Mouse (Mus musculus) natural killer cell, adult 2 months (primary cell): ENCODE data around the gene Naa38.
"Not testable (repeated sequence)": the region's sequence is repeated elsewhere in the genome, so short reads cannot be mapped to it uniquely, and the experiment has no call there.

ENCODE experiments used
- DNase-seq, 2 experiments: peaks; one replicate each; pipeline ENCODE4 v3.0.0; 2022; ENCODE audit warnings: low spot score in 2 of 2

The Naa38 gene

DNA sequence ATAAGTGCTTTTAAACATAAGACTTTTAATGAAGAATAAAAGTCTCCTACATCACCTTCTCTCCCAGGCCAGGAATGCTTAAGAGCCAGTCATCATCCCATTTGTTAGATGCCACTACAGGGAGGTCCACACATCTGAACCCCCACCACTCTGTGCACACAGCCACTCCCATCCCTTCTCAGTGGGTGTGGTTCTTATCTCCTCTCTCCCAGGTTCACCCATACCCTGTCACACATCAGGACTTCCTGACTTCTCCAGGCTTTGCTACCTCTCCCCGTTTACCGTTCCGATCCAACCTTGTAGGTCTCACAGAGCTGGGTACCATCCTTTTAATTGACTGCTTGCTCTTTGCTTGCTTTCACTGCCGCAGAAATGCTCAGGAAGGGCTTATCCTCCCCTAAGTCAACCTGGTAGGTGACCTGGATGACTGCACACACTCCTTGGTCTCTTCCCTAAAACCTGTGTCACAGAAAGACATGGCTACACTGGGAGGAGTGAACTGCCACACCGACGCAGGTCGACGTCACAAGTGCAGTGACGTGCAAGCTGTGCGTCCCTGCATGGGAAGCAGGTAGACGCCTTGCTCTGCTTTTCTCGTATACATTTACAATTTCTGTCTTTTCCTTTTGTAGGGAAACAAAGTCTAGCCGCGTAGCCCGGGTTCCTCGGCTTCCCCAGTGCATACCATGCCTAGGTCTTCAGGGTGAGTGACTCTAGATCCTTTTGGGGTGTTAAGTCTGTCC is 21.9 kb upstream of the Naa38 start:
- no peak for DNase-seq

DNA sequence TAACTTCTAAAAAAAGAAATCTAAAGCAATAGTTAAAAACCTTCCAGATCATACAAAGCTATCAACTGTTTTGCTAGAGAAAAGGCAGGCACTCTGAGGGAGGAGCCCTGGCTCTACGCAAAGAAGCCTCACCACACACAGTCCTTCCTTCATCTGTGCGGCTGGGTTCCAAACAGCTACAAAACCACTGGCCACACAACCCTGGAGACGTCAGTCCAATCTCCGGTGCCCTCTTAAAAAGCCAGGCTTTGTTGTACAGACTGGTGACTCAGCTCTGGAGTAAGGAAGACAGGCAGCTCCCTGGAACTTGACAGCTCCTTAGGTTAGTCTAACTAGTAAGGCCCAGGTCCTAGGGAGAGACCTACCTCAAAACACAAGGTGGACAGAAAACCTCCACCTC is 19.6 kb upstream of the Naa38 start:
- no peak for DNase-seq

DNA sequence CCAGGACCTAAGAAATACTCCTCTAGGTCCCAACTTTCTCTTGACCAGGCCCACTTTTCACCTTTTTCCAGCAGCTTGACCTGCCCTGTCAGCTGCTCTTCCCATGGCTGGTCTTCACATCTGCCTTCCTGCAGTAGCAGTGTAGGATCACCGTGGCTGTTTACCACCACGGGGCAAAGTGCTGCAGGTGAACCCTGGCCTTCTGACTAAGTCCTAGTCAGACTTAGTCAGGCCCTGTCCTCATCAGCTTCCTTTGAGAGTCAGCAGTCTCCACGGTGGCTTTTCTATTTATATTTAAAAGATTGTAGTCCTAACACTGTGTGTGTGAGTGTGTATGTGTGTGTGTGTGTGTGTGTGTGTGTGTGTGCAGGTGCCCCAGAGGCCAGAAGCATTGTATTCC is 17.5 kb upstream of the Naa38 start:
- DNase-seq, result no peak

DNA sequence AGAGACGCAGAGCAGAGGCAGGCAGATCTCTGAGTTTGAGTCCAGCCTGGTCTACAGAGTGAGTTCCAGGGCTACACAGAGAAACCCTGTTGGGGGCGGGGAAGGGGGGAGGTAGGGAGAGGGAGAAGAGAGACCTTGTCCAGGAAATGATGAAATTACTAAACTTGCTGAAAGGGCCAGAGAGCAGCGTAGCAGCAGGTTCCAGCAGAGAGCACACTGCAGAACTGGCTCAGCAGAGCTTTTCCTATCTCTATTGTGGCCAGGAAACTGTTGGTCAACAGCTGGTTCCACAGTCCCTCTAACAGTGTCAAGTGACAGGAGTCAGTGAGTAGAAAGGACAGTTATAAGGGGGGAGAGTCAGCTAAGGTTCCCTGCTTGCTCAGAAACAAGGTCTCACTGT is 15.7 kb upstream of the Naa38 start:
- no peak for DNase-seq

DNA sequence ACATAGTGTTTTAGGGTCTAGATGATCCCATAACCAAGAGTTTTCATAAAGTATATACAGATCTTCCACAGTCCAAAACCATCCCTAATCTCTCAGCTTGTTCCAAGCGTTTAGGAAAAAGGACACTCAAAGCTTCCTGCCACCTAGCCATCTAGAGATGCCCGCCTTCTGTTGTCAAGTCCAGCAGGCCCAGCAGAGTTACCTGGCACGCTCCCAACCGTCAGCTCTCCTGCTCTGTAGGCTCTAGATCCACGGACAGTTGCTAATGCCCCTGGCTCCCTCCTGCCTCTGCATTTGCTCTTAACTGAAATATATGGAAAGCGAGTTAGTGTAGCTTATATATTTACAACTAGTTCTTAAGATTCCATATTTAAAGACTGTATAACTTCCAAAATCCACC is 13.9 kb upstream of the Naa38 start:
- DNase-seq, result no peak

DNA sequence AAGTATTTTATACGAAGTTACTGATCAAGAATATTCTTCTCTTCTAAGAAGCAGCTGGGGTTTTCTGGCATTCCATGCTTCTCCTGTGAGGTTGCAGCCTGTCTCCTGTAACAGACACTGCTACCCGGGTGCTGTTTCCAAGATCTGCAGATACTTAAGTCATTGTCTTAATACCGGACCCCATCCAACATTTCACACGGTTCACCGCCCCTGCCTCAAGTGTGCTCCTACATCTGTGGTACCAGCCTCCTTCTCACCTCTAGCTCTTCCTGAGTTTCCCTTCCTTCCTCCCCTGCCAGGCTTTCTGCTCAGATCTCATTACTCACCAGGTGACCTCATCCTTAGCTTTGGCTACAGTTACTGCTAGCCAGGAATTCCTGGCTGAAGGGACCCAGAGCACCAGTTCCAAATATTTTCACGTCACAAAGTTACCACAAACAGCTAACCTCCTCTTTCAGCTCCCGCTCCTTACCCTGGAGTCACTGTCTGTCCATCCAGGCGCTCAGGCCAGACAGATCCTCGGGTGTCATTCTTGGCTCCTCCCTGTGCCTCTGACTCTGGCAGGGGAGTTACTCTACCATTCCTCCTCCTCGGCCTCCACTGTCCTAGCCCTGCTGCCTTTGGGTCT is 12.7 kb upstream of the Naa38 start:
- no peak for DNase-seq

DNA sequence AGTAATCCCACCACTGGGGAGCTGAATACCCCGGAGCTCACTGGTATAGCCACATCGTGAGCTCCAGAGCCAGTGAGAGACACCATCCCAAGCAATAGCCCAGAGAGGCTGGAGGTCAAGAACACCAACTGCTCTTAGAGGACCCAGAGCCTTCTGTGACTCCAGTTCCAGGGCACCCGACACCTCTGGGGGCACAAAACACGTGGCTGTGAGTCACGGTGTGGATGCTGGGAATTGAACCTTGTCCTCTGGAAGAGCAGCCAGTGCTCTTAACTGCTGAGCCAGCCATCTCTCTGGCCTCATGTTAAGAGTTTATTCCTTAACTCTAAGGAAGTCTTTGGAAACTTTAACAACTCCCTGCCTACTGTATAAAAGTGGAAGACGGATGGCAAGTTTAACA is 10.3 kb upstream of the Naa38 start:
- no peak for DNase-seq

DNA sequence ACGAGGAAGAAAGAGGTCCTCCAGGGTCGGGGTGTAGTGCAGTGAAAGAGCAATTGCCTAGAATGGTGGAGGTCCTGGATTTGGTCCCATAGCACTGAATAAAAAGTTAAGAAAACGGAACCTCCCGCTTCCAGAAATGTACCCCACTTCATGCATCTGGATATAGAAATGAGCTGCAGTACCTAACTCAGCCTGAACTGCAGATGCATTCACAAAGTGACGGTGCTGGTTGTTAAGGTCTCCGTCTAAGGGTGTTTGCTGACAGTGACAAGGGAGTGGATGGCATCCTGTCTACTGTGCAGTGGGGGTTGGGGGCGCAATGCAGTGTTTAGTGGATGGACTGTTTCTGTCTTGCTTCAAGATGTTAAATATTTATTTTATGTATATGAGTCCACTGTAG is 8.5 kb upstream of the Naa38 start:
- DNase-seq, result no peak

DNA sequence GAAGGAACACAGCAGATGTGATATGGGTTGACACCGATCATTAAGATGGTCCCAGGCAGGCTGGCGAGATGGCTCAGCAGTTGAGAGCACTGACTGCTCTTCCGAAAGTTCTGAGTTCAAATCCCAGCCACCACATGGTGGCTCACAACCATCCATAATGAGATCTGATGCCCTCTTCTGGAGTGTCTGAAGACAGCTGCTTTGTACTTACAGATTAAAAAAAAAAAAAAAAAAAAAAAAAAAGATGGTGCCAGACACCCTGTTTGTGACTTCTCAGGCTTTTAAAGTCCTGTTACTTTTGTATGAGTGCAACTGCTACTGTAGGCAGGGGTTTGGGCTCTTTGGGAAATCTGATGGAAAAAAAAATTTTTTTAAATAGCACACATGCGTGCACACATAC is 6.6 kb upstream of the Naa38 start:
- no peak for DNase-seq

DNA sequence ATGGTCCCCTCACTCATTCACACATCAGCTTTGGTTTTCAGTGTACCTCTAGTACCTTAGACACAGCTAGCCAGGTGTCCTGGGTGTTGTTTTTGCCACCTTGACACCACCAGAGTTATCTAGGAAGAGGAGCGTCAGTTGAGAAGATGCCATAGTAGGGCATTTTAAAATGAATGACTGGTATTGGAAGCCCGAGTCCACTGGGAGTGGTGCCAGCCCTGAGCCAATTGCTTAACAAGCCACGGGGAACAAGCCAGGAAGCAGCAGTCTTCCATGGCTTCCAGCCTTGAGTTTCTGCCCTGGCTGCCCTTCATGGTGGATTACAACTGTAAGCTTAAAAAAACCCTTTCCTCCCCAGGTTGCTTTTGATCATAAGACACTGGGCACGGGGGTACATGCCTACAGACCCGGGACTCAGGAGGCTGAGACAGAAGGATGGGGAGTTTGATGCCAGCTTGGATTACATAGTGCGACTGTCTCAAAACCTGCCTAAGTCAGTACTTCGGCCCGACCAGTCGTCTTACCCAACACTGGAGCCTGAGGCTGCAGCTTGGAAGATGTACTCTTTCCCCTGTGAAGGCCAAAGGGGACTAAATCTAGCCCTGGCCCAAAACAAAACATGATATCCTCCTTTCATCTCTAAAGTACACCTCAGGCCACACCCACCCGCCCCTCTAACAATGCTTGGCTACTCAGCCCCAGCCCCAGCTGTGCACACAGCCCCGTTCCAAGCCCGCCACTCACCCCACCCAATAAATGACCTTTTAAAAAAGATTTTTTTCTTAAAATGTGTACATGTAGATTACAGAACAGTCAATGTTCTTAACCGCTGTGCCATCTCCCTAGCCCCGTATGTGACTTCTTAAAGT is 5.5 kb upstream of the Naa38 start:
- DNase-seq, result no peak

DNA sequence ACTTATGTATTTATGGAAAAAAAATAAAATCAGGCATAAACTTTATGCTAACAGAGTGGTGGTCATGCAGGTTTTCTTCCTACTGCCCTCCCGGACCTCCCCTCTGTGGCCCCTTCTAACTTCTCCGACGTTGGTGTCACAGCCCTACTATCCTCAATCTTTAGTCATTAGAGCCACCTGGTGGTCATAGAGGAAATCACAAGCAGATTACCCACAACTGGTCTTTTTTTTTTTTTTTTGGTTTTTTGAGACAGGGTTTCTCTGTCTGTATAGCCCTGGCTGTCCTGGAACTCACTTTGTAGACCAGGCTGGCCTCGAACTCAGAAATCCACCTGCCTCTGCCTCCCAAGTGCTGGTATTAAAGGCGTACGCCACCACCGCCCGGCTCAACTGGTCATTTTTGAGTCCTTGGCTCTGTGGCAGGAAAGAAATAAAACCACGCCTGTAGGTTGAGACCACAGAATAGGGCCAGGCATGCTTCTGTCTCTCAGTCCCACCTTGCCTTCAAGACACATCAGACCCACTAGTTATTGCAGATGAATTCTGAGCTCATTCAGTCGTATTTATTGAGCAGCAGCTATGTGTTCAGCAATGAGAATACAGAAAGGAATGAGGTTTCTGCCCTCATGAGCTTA is 4.8 kb upstream of the Naa38 start:
- peak; percentile 68 to 74 for DNase-seq

DNA sequence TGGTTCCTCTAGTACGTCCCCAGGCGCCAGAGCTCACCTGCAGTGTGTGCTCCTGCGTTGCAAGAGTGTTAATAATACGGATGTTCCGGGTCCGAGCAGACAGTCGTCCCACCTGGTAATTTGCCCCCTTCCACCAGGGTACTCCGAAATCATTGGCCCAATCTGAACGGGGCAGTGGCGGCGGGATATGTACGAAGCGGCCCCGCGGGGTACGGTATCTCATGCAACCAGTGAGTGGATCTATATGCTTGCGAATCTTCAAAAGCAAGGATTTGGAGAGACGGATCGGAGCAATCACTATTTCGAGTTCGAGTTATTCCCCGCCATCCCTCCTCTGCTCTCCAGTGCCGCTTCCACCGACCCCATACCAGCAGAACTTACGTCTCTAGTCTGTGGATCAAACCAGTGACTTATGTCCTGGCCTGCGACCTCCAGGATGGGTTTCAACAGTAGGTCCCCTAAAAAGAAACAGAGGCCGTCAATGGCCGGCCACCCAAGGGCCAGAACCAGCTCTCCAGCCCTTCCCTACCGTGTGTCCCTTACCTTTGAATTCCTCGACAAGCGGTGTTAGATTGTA is 608 bp upstream of the Naa38 start:
- not testable (repeated sequence) for DNase-seq

DNA sequence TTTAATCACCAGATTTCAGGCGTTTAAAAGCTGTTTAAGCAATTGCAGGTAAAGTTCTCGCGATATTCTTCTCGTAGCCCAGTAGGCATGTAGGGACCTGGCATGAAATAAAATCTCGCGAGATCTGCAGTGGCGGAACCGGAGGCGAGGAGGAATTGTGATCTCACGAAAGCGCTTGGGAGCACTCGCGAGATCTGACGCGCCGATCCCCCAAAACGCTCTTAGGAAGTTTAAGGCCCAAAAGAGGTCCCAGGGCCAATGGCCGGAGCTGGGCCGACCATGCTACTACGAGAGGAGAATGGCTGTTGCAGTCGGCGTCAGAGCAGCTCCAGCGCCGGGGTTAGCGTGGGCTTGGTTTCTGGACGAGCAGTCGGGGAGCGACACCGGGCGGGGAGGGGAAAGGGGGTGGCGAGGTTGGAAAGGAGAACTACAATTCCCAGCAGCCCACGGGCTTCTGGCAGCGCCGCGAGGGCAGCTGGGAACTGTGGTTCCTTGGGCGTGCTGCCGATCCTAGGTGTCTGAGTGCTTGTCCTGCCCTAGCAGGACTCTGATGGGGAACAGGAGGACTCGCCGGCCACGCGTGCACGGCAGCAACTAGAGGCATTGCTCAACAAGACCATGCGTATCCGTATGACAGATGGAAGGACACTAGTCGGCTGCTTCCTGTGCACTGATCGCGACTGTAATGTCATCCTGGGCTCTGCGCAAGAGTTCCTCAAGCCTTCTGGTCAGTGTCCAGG is 517 bp downstream of the Naa38 start:
- peak; percentile 96 for DNase-seq

DNA sequence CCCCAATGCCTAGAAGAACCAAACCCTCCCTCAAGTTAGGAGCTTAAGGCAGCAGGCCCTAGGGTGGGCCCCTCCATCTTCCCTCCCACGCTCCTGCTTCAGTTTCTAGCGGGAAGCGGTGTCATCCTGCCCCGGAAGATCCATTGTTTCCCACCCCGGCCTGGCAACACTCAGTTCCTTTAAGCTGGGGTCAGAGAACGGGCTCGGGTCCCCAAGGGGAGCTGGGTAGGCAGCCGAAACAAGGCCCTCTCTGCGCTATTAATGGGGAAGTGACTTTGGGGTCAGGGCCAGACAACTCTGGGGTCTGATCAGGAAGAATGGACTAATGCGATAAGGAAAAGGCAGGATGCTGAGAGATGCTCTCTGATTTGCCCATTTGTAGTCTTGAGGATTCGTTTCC is 1.5 kb downstream of the Naa38 start:
- no peak for DNase-seq

DNA sequence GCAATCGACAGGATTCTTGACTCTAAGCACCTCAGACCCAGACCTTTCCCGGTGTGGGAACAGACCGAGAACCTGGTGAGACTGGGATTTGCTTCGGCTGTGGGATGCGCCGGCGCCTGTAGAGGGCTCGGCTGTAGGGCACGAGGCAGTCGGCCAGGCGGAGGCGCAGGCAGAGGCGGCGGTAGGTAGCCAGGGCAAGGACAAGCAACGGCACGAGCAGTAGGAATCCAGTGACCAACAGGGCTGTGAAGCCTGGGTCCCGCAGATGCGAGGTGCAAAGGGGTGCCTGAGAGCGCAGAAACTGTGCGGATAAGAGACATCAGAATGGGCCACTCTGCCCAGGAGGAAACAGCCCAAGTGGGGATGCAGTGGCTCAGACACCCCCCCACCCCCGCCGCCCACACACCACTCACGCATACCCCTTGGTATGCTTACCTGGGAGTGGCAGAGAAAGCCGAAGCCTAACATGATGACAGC is 2.3 kb downstream of the Naa38 start:
- no peak for DNase-seq

DNA sequence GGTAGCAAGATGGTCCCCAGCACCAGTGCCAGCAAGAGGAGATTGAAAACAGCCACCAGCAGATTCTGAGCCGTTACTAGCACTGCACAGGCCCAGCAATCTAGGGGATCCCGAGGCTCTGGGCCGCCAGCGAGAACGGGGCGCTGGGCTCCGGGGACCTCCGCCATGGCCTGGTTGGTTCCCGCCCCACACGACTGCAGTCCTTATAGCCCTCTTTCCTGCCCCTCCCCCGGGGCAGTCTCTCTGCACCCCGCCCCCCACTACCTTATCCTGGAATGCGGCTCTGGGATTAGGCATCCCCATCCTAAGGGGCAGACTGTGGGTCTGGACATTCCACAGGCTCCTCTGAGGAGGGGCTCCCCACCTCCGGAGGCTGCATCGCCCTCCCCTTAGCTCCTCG is 2.8 kb downstream of the Naa38 start, which contains the start of gene Tmem88:
Tmem88 (minus strand) TSS at position 176 of the 400 bp plus-strand sequence.
- DNase-seq, result peak in 1 of 2 experiments; percentile 18

DNA sequence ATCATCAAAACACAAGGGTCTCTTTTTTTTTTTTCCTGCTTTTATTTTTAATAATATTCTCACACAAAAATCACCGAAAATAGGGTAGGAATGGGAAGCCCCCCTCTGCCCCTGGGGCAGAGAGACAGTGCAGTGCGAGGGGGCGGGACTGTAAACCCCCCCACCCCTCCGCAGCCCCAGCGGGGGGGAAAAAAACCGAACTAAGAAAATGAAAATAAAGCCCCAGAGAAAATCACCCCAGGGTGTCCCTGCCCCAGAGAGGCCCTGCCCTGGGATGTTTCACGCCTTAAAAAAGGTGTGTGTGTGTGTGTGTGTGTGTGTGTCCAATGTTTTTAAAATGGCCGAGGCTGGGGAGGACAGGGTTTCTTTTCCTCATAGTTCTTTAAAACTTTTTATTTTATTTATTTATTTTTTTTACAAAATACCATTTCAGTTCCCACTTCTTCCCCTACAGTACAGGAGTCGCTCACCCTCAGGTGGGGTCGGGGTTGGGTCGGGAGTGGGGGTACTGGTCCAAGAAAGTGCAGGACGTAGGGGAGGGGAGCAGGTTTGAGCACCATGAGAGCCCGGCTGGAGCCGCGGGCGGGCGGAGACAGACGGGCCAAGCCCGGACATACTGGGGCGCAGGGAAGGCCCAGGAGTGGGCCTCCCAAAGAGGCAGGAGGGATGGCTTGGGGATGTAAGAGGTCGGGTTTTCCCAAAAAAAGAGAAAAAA is 3.4 kb downstream of the Naa38 start:
- DNase-seq, result no peak

DNA sequence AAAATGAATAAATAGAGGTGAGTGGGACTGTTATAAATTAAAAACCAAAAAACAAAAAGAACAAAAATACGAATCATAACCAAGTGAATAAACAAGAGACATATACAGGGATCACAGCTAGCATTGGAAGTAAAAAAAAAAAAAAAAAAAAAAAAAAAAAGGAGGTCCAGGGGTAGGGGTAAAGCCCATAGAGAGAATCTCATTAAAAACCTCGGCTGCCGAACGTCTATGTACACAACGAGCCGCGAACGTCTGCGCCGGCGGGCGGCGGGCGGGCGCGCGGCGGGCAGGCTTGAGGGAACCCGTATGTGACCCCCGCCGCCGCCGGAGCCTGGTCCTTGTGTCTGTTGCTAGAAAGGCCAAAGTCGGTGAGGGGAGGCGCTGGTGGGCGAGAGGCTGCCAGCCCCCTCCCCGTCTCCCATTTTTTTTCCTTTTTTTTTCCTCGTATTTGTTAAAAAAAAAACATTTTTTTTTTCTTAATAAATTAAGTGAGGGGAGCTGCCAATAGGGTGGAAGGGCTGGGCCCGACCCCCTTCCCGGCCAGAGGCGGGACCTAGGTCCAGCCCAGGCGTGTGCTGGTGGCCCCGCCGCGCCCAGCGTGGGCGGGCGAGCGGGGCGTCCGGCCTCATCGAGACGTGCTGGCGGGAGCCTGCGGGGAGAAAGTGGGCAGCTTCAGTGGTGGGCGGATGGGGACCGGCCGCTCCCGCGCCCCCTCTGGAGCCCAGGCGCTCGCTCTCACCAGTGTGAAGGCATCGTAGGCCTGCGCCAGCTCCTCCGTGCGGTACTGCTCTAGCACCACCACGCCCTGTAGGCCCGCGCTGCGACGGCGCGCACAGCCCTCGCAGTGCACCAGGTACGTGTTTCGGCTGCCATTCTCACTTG is 4.2 kb downstream of the Naa38 start:
- no peak for DNase-seq
